Mouse (Mus musculus) urinary bladder, postnatal 36 days (tissue): ENCODE measurements around the gene Tmem129.

Experiments
- DNase-seq, 2 experiments: peaks; one replicate each; pipeline ENCODE4 v3.0.0; 2022; ENCODE audit warnings: low spot score in 2 of 2, mixed read lengths in 1 of 2

Gene Tmem129

GRCm38 (mm10) chr5:33657787-33658663 is at the start of gene Tmem129, which contains the start of gene Tacc3:
TSS of gene Tmem129 (minus strand) at chr5:33658416.
TSS of gene Tacc3 (plus strand) at chr5:33658128.
- peak; percentile 97 to 98 for DNase-seq

- DNase-seq, result no peak
Measured at GRCm38 (mm10) chr5:33707163-33707562, 48.9 kb upstream of the Tmem129 start.

- DNase-seq, result no peak
Measured at GRCm38 (mm10) chr5:33706350-33706629, 48.1 kb upstream of the Tmem129 start.

GRCm38 (mm10) chr5:33705612-33706349 is 47.6 kb upstream of the Tmem129 start:
- DNase-seq, result no peak

GRCm38 (mm10) chr5:33704945-33705611 is 46.9 kb upstream of the Tmem129 start:
- no peak for DNase-seq

- DNase-seq, result no peak
Measured at GRCm38 (mm10) chr5:33703999-33704398, 45.8 kb upstream of the Tmem129 start.

- DNase-seq, result no peak
Measured at GRCm38 (mm10) chr5:33701832-33702231, 43.6 kb upstream of the Tmem129 start.

- no peak for DNase-seq
Measured at GRCm38 (mm10) chr5:33700010-33700409, 41.8 kb upstream of the Tmem129 start.

GRCm38 (mm10) chr5:33698669-33699068 is 40.5 kb upstream of the Tmem129 start:
- no peak for DNase-seq

- no peak for DNase-seq
Measured at GRCm38 (mm10) chr5:33697947-33698512, 39.8 kb upstream of the Tmem129 start.

- no peak for DNase-seq
Measured at GRCm38 (mm10) chr5:33697534-33697933, 39.3 kb upstream of the Tmem129 start.

GRCm38 (mm10) chr5:33696430-33696829 is 38.2 kb upstream of the Tmem129 start:
- DNase-seq, result peak; percentile 62 to 72

GRCm38 (mm10) chr5:33695718-33696121 is 37.5 kb upstream of the Tmem129 start:
- DNase-seq, result no peak

- DNase-seq, result peak; percentile 49 to 51
Measured at GRCm38 (mm10) chr5:33694848-33695717, 36.9 kb upstream of the Tmem129 start.

GRCm38 (mm10) chr5:33694461-33694847 is 36.2 kb upstream of the Tmem129 start:
- DNase-seq, result no peak

- DNase-seq, result peak in 1 of 2 experiments; percentile 66
Measured at GRCm38 (mm10) chr5:33692393-33692792, 34.2 kb upstream of the Tmem129 start.

GRCm38 (mm10) chr5:33689852-33690645 is 31.8 kb upstream of the Tmem129 start:
- peak in 1 of 2 experiments; percentile 40 for DNase-seq

- DNase-seq, result no peak
Measured at GRCm38 (mm10) chr5:33689221-33689844, 31.1 kb upstream of the Tmem129 start.
